Mouse (Mus musculus) lung, postnatal 4 days (tissue): ENCODE data around the gene Fv1.
"Not testable (repeated sequence)": the region's sequence is repeated elsewhere in the genome, so short reads cannot be mapped to it uniquely, and the experiment has no call there.

Experiments
- DNase-seq, 2 experiments: peaks; one replicate each; pipeline ENCODE4 v3.0.0; 2021

The Fv1 gene

GRCm38 (mm10) chr4:147868450-147869031, at the start of gene Fv1, which contains the start of gene Miip:
Fv1 (plus strand) TSS chr4:147868979.
Miip (minus strand) TSS chr4:147868816.
- DNase-seq = peak; percentile 95 to 98

- not testable (repeated sequence) for DNase-seq
These were observed 49.1 kb upstream of the Fv1 start for GRCm38 (mm10) chr4:147819659-147820058.

DNA sequence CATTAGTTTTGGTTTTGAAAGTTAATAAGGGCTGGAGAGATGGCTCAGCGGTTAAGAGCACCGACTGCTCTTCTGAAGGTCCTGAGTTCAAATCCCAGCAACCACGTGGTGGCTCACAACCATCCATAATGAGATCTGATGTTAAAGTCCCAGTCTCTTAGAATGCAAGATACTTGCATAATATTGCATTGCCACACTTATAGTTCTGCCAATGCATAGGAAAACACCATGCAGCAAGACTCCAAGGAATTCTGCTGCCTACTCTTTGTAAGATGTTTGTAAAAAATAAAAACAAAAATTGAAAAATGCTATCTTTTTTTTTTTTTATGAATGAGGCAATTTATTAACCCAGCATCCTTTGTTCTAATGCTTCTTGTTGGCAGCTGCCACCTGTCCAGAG, 47.4 kb upstream of the Fv1 start:
- not testable (repeated sequence) for DNase-seq

DNA sequence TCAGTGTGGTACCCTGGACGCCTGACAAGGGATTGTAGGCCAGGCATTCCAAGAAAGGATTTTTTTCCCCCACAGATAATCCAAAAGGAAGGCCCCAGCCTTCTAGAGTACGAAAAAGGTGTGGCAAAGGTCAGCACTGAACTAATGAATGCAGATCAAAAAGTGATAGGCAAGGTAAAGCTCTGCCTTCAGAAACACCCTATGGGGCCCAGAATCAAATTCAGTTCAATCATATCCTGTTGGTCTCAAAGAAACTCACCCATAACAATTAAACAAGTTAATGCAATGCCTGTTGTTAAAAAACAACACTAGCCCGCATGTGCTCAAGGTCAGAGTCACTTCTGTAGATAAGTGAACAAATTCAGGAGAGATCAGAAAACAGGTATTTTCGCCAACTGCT, 44.4 kb upstream of the Fv1 start:
- no peak for DNase-seq

DNA sequence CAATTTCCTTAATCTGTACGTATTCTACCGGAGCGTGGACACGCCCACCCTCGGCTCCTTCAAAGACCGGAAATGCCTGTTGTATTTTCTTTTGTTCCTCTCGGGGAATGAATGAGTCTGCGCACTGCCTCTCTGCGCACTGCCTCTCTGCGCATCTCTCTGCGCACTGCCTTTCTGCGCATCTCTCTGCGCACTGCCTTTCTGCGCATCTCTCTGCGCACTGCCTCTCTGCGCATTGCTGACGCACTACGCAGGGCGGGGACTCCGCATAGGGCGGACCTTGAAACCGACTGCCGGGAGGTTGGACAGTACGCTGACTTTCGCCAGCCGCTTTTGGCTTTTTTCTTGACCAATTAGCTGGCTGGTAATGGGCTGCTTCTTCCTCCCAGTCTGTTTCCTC, 29.5 kb upstream of the Fv1 start:
- peak; percentile 52 to 61 for DNase-seq

- DNase-seq = no peak
These were observed 25.9 kb upstream of the Fv1 start for GRCm38 (mm10) chr4:147842871-147843270.

- peak; percentile 48 to 69 for DNase-seq
These were observed 20.9 kb upstream of the Fv1 start, which contains the start of gene Zfp933 for GRCm38 (mm10) chr4:147847614-147848583. Zfp933 (minus strand) TSS chr4:147848366.

- DNase-seq = no peak
These were observed 20.2 kb upstream of the Fv1 start for GRCm38 (mm10) chr4:147848584-147848991.

GRCm38 (mm10) chr4:147850776-147851175, 18.0 kb upstream of the Fv1 start:
- no peak for DNase-seq

DNA sequence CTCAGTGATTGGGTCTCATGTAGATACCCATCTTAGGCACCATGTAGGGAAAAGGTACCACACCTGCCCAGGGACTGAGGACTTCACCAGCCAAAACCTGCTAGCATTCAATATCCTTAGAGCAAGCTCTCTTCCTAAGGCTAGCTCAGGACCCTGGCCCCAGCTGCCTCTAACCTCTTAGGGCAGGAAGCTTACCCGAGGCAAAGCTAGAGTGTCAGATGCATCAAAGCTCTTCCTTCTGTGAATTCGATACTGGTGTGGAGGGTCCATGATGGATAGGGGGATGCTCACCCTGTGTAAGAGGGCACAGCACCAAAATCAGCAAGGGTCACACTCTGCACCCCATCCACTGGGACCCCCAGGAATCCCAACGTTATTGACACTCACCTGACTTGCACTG, 6.7 kb upstream of the Fv1 start:
- no peak for DNase-seq

DNA sequence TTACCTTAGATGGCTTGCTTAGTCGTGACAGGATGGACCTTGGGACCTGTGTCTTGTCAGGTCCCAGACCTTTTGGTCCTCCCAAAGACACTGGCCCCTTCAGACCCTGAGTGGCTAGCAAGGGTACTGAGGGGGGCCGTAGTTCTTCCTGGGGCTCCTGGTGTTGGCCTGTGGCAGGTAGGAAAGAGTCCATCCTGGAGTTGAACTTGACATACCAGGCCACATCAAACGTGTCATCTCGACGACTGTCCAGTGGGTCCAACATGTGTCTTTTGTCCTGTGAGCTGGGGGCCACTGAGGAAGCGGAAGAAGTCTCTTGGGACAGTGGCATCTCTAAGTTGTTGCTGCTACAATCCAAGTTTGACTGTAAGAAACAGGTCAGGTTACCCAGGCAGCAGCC, 3.1 kb upstream of the Fv1 start:
- no peak for DNase-seq

GRCm38 (mm10) chr4:147866056-147866455, 2.7 kb upstream of the Fv1 start:
- no peak for DNase-seq

GRCm38 (mm10) chr4:147866793-147867192, 2.0 kb upstream of the Fv1 start:
- DNase-seq = not testable (repeated sequence)

DNA sequence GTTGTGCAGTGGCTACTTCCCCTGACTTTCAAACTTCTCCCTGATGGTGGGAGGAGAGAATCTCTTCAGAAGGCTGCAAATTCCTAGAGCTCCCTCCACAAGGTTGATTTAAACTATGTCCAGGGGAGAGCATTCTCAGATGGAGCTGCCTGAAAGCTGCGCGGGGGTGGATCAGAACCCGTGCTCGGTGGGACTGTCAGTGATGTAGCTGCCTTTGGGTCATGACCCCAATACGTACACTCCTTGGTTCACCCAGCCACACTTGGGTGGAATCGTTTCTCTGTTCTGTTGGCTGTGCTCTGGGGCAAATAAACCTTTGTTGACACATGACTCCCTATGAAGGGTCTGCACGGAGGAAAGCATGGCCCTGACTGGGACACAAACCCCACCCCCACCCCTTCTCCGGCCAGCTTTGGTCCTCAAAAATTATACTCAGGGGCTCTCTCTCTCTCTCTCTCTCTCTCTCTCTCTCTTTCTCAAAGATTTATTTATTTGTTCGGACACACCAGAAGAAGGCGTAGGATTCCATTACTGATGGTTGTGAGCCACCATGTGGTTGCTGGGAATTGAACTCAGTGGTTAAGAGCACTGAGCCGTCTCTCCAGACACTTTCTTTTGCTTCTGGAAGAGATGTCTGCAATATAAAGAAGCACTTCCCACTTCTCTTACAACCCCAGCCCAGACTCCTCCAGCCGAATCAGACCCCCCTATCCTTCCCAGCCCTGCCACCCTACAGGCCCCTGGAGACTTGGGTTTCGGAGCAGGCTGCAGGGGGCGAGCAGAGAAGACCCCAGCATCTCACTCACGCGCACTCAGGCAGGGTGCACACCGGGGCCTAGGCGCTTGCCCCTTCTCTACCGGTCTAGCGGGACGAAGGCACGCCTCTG, 973 bp upstream of the Fv1 start:
- no peak for DNase-seq

DNA sequence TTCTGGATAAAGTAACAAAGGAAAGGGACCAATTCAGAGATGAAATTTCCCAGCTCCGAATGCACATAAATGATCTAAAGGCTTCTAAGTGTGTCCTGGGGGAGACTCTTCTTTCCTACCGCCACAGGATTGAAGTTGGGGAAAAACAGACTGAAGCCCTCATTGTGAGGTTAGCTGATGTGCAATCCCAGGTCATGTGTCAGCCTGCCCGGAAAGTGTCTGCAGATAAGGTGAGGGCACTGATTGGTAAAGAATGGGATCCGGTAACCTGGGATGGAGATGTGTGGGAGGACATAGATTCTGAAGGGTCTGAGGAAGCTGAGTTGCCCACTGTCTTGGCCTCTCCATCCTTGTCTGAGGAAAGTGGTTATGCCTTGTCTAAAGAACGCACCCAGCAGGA, 459 bp downstream of the Fv1 start:
- no peak for DNase-seq

- DNase-seq = no peak
These were observed 7.2 kb downstream of the Fv1 start for GRCm38 (mm10) chr4:147875852-147876575.

- DNase-seq = no peak
These were observed 9.8 kb downstream of the Fv1 start for GRCm38 (mm10) chr4:147878537-147878936.

GRCm38 (mm10) chr4:147879456-147879855, 10.7 kb downstream of the Fv1 start:
- DNase-seq = no peak

- no peak for DNase-seq
These were observed 11.1 kb downstream of the Fv1 start for GRCm38 (mm10) chr4:147879865-147880264.

- no peak for DNase-seq
These were observed 13.0 kb downstream of the Fv1 start for GRCm38 (mm10) chr4:147881792-147882191.

GRCm38 (mm10) chr4:147883041-147883440, 14.3 kb downstream of the Fv1 start:
- no peak for DNase-seq

GRCm38 (mm10) chr4:147884138-147884537, 15.4 kb downstream of the Fv1 start:
- DNase-seq = no peak
